Mouse (Mus musculus) gastrocnemius, postnatal 4 days (tissue): ENCODE results near the gene Snrk. TPM values are rescaled to one million over a fixed set of nuclear protein-coding genes. Genes with fewer than 3 reads are reported as not detected.

ENCODE experiments used
- total RNA-seq, 2 experiments: library from RNA; stranded (reverse); gene quantifications; 2 replicates each; pipeline ENCODE4 v1.2.3; 2021

Snrk gene
- total RNA-seq, 2 experiments from 2014 or later = 59.3 to 60.6 TPM

Other genes starting within 250 kb of the Snrk start
- gene Ackr2, start 218.9 kb upstream of the Snrk start, total RNA-seq = 1 to 10 TPM; 1.8 to 1.9 TPM
- under 1 TPM in 1 of 2 experiments, not detected in 1; 0.26 TPM for gene Cyp8b1, start 201.0 kb upstream of the Snrk start, total RNA-seq
- 10 to 100 TPM; 10.6 to 11.4 TPM for gene Fam198a, start 166.3 kb upstream of the Snrk start, total RNA-seq
- 1 to 10 TPM; 7.8 to 8.7 TPM for gene Pomgnt2, start 120.2 kb upstream of the Snrk start, total RNA-seq
- 10 to 100 TPM; 55.9 to 57.0 TPM for gene Ano10, start 177.2 kb downstream of the Snrk start, total RNA-seq
- gene Abhd5, start 234.3 kb downstream of the Snrk start, total RNA-seq = 10 to 100 TPM; 26.3 to 26.4 TPM